8 mouse cellular contexts compared by ENCODE assay signal in the genomic region with DNA sequence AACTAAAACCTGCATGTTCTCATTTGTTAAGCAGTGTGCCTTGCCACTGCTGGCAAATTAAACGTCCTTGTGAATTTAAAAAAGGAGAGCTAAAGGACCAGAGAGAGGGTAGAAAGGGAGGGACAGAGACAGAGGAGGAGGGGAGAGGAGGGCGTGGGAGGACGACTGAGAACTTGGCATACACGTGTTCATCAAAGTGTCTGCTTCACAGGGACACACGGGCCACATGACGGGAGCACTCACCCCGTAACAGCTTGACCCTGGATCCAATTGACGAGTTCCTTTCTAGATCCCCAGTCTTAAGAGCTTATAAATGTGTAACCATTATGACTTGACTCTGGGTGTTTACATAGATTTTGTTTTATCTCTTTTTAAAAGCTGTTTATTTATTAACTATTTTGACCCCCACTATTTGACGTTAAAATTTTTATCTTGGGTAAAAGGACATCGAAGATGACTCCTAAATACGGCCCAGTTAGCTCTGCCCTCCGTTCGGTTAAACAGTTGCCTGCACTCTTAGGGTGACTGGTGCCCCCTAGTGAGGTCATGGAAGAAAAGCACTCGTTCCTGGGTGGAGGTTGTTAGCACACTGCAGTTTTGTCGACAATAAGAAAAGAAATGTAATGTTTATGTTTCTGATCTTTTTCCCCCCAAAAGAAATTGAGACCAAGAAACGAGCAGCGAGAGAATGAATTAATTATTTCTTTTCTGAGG.
DNase-seq lines count a peak whose midpoint lies in the region; ATAC-seq and TF ChIP-seq lines count a peak whose summit lies in the region.

No protein-coding gene starts in this region.

- no peaks in the 10 kb centered on the region for H3K36me3 ChIP-seq in embryonic facial prominence, embryonic 11.5 days (replicated peaks; ENCODE audit: control insufficient read depth, insufficient read depth, low read depth, low read length)
- peaks cover 52% of the 10 kb centered on the region for H3K36me3 ChIP-seq in kidney, embryonic 14.5 days (ENCODE audit: control insufficient read depth, insufficient read depth, low read length)
- H3K36me3 ChIP-seq in midbrain, embryonic 10.5 days = peaks cover 41% of the 10 kb centered on the region

- H3K4me1 ChIP-seq in embryonic facial prominence, embryonic 11.5 days (ENCODE audit: control insufficient read depth, insufficient read depth, low read length) = no peaks in the 10 kb centered on the region
- peaks cover 4% of the 10 kb centered on the region; the same call in 1 of the 2 replicates for H3K4me1 ChIP-seq in kidney, embryonic 14.5 days (ENCODE audit: control insufficient read depth, insufficient read depth, low read length)
- peaks cover 8% of the 10 kb centered on the region for H3K4me1 ChIP-seq in midbrain, embryonic 10.5 days

- no peak overlapping the region for H3K4me3 ChIP-seq in gastrocnemius, adult 2 months
- no peak overlapping the region for H3K4me3 ChIP-seq in embryonic facial prominence, embryonic 11.5 days (ENCODE audit: low read depth, low read length)
- H3K4me3 ChIP-seq in kidney, embryonic 14.5 days (ENCODE audit: low read length) = no peak overlapping the region
- H3K4me3 ChIP-seq in midbrain, embryonic 10.5 days = no peak overlapping the region

- ATAC-seq in embryonic facial prominence, embryonic 11.5 days (replicated peaks; ENCODE audit: insufficient number of reproducible peaks, low FRiP score, low TSS enrichment, low read depth) = no peak
- peak; percentile 81; the same call in 1 of the 2 replicates for ATAC-seq in kidney, embryonic 14.5 days (ENCODE audit: low FRiP score, low TSS enrichment)

- TF ChIP-seq CTCF in gastrocnemius, adult 2 months (IDR thresholded peaks at IDR 0.05) = peak; percentile 82

- peak; percentile 51 for DNase-seq in gastrocnemius, adult 2 months
- no peak for DNase-seq in gastrocnemius, postnatal 36 days
- peak; percentile 54 for DNase-seq in A20 (ENCODE audit: low read depth, low spot score)
- peak; percentile 37 for DNase-seq in adrenal gland, postnatal 25 days
- peak; percentile 69 for DNase-seq in embryonic facial prominence, embryonic 11.5 days (ENCODE audit: low spot score)
- peak; percentile 36 for DNase-seq in midbrain, embryonic 10.5 days (ENCODE audit: low spot score)
- peak; percentile 38 for DNase-seq in thymus, postnatal 36 days

- no peak overlapping the region for H3K4me2 ChIP-seq in embryonic facial prominence, embryonic 11.5 days (ENCODE audit: low read depth, low read length)
- no peak overlapping the region for H3K4me2 ChIP-seq in kidney, embryonic 14.5 days (replicated peaks; ENCODE audit: low read depth, low read length)

- intact Hi-C loops in gastrocnemius, adult 2 months (cut with DNase I) = loop anchor here (2.0 kb wide), 1 partner anchor 138 kb away; no protein-coding TSS in a partner anchor
- intact Hi-C loops in gastrocnemius, postnatal 36 days (cut with DNase I) = loop anchor here (5.0 kb wide), 1 partner anchor 368 kb away; no protein-coding TSS in a partner anchor

- H3K9ac ChIP-seq in embryonic facial prominence, embryonic 11.5 days (replicated peaks; ENCODE audit: low read length) = no peak overlapping the region
- no peak overlapping the region for H3K9ac ChIP-seq in kidney, embryonic 14.5 days (ENCODE audit: low read depth, low read length)

- H3K9me3 ChIP-seq in embryonic facial prominence, embryonic 11.5 days (replicated peaks; ENCODE audit: control insufficient read depth, low read length) = no peaks in the 10 kb centered on the region
- H3K9me3 ChIP-seq in kidney, embryonic 14.5 days (ENCODE audit: control insufficient read depth, low read length) = no peaks in the 10 kb centered on the region
- no peaks in the 10 kb centered on the region for H3K9me3 ChIP-seq in midbrain, embryonic 10.5 days (replicated peaks)

- 34% methylated on average over 17 of the region's 17 CpGs for WGBS in embryonic facial prominence, embryonic 11.5 days
- 36% methylated on average over 17 of the region's 17 CpGs for WGBS in kidney, embryonic 14.5 days
- 36% methylated on average over 17 of the region's 17 CpGs for WGBS in midbrain, embryonic 10.5 days

- H3K27ac ChIP-seq in gastrocnemius, adult 2 months = peak overlapping the region; percentile 24; the same call in 1 of the 2 replicates
- H3K27ac ChIP-seq in embryonic facial prominence, embryonic 11.5 days (replicated peaks; ENCODE audit: low read depth, low read length) = no peak overlapping the region
- no peak overlapping the region for H3K27ac ChIP-seq in kidney, embryonic 14.5 days (ENCODE audit: low read depth, low read length)
- no peak overlapping the region for H3K27ac ChIP-seq in midbrain, embryonic 10.5 days (replicated peaks)

- no peaks in the 10 kb centered on the region for H3K27me3 ChIP-seq in embryonic facial prominence, embryonic 11.5 days (ENCODE audit: control insufficient read depth, insufficient read depth, low read length)
- H3K27me3 ChIP-seq in kidney, embryonic 14.5 days (ENCODE audit: control insufficient read depth, insufficient read depth, low read length) = no peaks in the 10 kb centered on the region
- H3K27me3 ChIP-seq in midbrain, embryonic 10.5 days (ENCODE audit: low read depth, poor library complexity, severe bottlenecking) = no peaks in the 10 kb centered on the region

Comparison
In these comparisons a context has a peak if more than half of its experiments do, and no peak if none do; other contexts are left out.
1. DNase-seq: peak in gastrocnemius, adult 2 months (single experiment), A20 (single experiment), adrenal gland, postnatal 25 days (single experiment), embryonic facial prominence, embryonic 11.5 days (single experiment), midbrain, embryonic 10.5 days (single experiment) and thymus, postnatal 36 days (2 of 2); none in gastrocnemius, postnatal 36 days (0 of 2).